In the genomic region with DNA sequence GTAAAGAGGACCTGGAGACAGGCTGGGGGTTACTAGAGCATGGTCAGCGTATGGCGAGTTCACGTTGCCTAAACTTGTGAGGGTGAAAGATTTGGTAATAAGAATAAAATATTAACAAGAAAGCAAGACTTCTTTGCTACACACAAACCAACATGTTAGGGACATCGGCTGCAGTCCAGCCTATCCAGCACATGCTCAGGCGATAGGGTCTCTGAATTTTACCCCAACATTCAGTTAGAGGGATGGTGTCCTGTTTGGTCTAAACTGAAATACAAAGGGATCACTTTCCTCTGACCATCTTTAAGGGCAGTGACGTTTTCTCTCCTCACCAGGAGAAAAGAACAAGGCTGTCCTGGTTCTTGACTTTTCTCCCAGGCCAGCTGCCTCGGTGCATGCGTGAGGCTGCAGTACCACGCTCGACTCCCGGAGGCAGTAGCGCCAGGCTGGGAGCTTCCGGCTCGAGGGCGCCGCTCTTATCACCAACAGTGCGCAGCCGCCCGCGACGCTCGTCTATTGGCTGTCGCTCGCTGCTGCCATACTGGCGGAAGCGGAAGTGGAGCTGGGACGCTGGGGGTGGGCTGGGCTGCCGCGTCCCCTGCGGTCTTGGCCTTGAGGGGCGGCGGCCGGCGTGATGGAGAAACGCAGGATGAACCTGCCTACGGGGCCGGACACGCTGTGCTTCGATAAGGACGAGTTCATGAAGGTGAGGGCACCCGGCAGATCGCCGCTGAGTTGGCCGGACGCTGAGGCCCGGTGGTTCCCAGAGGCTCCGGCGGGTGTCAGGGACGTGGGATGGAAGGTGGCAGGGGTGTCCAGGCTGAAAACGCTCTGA, we compare ENCODE assay signal across 1 mouse cellular context.
TF ChIP-seq lines count a peak whose summit lies in the region.

Gene Cog2 (plus strand): TSS at position 519 of the 832 bp plus-strand sequence.

TF ChIP-seq in C2C12, 6 proteins besides CTCF, POLR2A, EP300 and RAD21 (continued from another document):
- no peak for TF ChIP-seq CEBPB (IDR thresholded peaks at IDR 0.05; ENCODE audit: low read depth)
